Mouse (Mus musculus) stomach, embryonic 14.5 days (tissue): ENCODE results near the gene Arhgef7. TPM values are rescaled to one million over a fixed set of nuclear protein-coding genes. Genes with fewer than 3 reads are reported as not detected.

Source experiments
- ATAC-seq: fragments of 200-750 bp; cut with Nextera tagmentation; 2 replicates; pipeline ENCODE4 v1.8.0; 2017; ENCODE audit warnings: low read depth, moderate TSS enrichment; ENCODE audit not compliant: insufficient number of reproducible peaks, insufficient read depth, low FRiP score
- H3K27ac ChIP-seq: fragments of 300-500 bp; sonication (generic); 2 replicates; pipeline ENCODE4 v1.5.1; 2014; ENCODE audit warnings: mild to moderate bottlenecking, low read length, moderate library complexity, mixed read lengths
- H3K27me3 ChIP-seq: fragments of 300-500 bp; sonication (generic); 2 replicates; pipeline ENCODE4 v1.6.1; 2014; ENCODE audit warnings: low read length, control low read depth, mixed read lengths; ENCODE audit not compliant: control insufficient read depth, insufficient read depth
- H3K36me3 ChIP-seq: fragments of 300-500 bp; sonication (generic); 2 replicates; pipeline ENCODE4 v1.6.1; 2014; ENCODE audit warnings: mild to moderate bottlenecking, control low read depth, low read length, moderate library complexity, mixed read lengths; ENCODE audit not compliant: control insufficient read depth, insufficient read depth
- H3K4me1 ChIP-seq: fragments of 300-500 bp; sonication (generic); 2 replicates; pipeline ENCODE4 v1.6.1; 2014; ENCODE audit warnings: low read length, control low read depth, mixed read lengths; ENCODE audit not compliant: control insufficient read depth, insufficient read depth
- H3K4me2 ChIP-seq: fragments of 300-500 bp; sonication (generic); replicated peaks from 2 replicates; pipeline ENCODE4 v1.6.1; 2014; ENCODE audit warnings: low read depth, low read length, control low read depth
- H3K4me3 ChIP-seq: fragments of 300-500 bp; sonication (generic); 2 replicates; pipeline ENCODE4 v1.5.1; 2014; ENCODE audit warnings: low read depth, low read length, control low read depth
- H3K9ac ChIP-seq: fragments of 300-500 bp; sonication (generic); replicated peaks from 2 replicates; pipeline ENCODE4 v1.6.1; 2014; ENCODE audit warnings: low read depth, mild to moderate bottlenecking, control low read depth, low read length, moderate library complexity, mixed read lengths
- H3K9me3 ChIP-seq: fragments of 300-500 bp; sonication (generic); 2 replicates; pipeline ENCODE4 v1.6.1; 2016; ENCODE audit warnings: low read depth, low read length, control low read depth; ENCODE audit not compliant: control insufficient read depth
- WGBS: fragments of 180-500 bp; shearing (Covaris S2); extraction: QIAGEN DNeasy Blood & Tissue Kit; methylation state at CpG from one replicate; pipeline ENCODE4 v1.1.7; 2014; 5-methylcytosine and 5-hydroxymethylcytosine counted together
- polyA plus RNA-seq: library from polyadenylated mRNA; unstranded; fragments of >200 nt; fragmentation: Nextera tagmentation; extraction: Ambion mirVana; gene quantifications from 2 replicates; pipeline ENCODE4 v1.2.1, GENCODE M21; 2014

Gene Arhgef7
- polyA plus RNA-seq, 1 experiment from 2014 or later = 37.0 TPM

GRCm38 (mm10) chr8:11788252-11788651 is 60.7 kb downstream of the Arhgef7 start:
- 53% methylated on average over 8 of the region's 8 CpGs for WGBS

GRCm38 (mm10) chr8:11789168-11789567 is 61.6 kb downstream of the Arhgef7 start:
- no peak for ATAC-seq
- Histone ChIP-seq H3K9me3 (no peaks in the 10 kb centered on the region), H3K27me3 (no peaks in the 10 kb centered on the region), H3K9ac (no peak overlapping the region), H3K4me3 (no peak overlapping the region), H3K27ac (no peak overlapping the region), H3K36me3 (peaks cover 15% of the 10 kb centered on the region; the same call in 1 of the 2 replicates), H3K4me1 (no peaks in the 10 kb centered on the region), H3K4me2 (no peak overlapping the region)
- WGBS = 85% methylated on average over 5 of the region's 5 CpGs

More at GRCm38 (mm10) chr8:11788252-11788651, 60.7 kb downstream of the Arhgef7 start:
- ATAC-seq = no peak
- no peak overlapping the region for H3K27ac ChIP-seq
- H3K4me2 ChIP-seq = no peak overlapping the region
- peaks cover 15% of the 10 kb centered on the region; the same call in 1 of the 2 replicates for H3K36me3 ChIP-seq
- no peak overlapping the region for H3K4me3 ChIP-seq
- H3K4me1 ChIP-seq = no peaks in the 10 kb centered on the region
- no peaks in the 10 kb centered on the region for H3K27me3 ChIP-seq
- H3K9me3 ChIP-seq = no peaks in the 10 kb centered on the region
- no peak overlapping the region for H3K9ac ChIP-seq

GRCm38 (mm10) chr8:11794956-11795355 is 67.4 kb downstream of the Arhgef7 start:
- Histone ChIP-seq H3K27me3 (no peaks in the 10 kb centered on the region), H3K9me3 (no peaks in the 10 kb centered on the region), H3K27ac (no peak overlapping the region), H3K36me3 (peaks cover 5% of the 10 kb centered on the region; the same call in 1 of the 2 replicates), H3K4me2 (no peak overlapping the region), H3K4me1 (no peaks in the 10 kb centered on the region), H3K9ac (no peak overlapping the region), H3K4me3 (no peak overlapping the region)
- no peak for ATAC-seq

GRCm38 (mm10) chr8:11797128-11797527 is 69.6 kb downstream of the Arhgef7 start:
- H3K4me3 ChIP-seq = no peak overlapping the region
- H3K27me3 ChIP-seq = no peaks in the 10 kb centered on the region
- WGBS = 86% methylated on average over 8 of the region's 8 CpGs
- ATAC-seq = no peak
- no peak overlapping the region for H3K4me2 ChIP-seq
- H3K9ac ChIP-seq = no peak overlapping the region
- H3K9me3 ChIP-seq = no peaks in the 10 kb centered on the region
- H3K27ac ChIP-seq = no peak overlapping the region
- H3K36me3 ChIP-seq = peaks cover 7% of the 10 kb centered on the region; the same call in 1 of the 2 replicates
- no peaks in the 10 kb centered on the region for H3K4me1 ChIP-seq

- no peak overlapping the region; the same call in 1 of the 2 replicates for H3K27ac ChIP-seq
- no peak overlapping the region for H3K4me2 ChIP-seq
- H3K9me3 ChIP-seq = no peaks in the 10 kb centered on the region
- peaks cover 14% of the 10 kb centered on the region; the same call in 1 of the 2 replicates for H3K36me3 ChIP-seq
- no peak overlapping the region for H3K4me3 ChIP-seq
- ATAC-seq = no peak
- H3K27me3 ChIP-seq = no peaks in the 10 kb centered on the region
- WGBS = 82% methylated on average over 14 of the region's 14 CpGs
- no peak overlapping the region for H3K9ac ChIP-seq
- H3K4me1 ChIP-seq = no peaks in the 10 kb centered on the region
Observed at GRCm38 (mm10) chr8:11797729-11798479, 70.4 kb downstream of the Arhgef7 start.

GRCm38 (mm10) chr8:11798480-11798867 is 71.0 kb downstream of the Arhgef7 start:
- Histone ChIP-seq H3K27ac (no peak overlapping the region), H3K4me2 (no peak overlapping the region), H3K27me3 (no peaks in the 10 kb centered on the region), H3K9me3 (no peaks in the 10 kb centered on the region), H3K9ac (no peak overlapping the region), H3K4me1 (no peaks in the 10 kb centered on the region), H3K4me3 (no peak overlapping the region), H3K36me3 (peaks cover 19% of the 10 kb centered on the region)
- peak; percentile 33; the same call in 1 of the 2 replicates for ATAC-seq
- 86% methylated on average over 4 of the region's 4 CpGs for WGBS

- no peaks in the 10 kb centered on the region for H3K9me3 ChIP-seq
- no peak overlapping the region for H3K9ac ChIP-seq
- H3K27me3 ChIP-seq = no peaks in the 10 kb centered on the region
- no peaks in the 10 kb centered on the region for H3K4me1 ChIP-seq
- H3K36me3 ChIP-seq = peaks cover 19% of the 10 kb centered on the region
- H3K27ac ChIP-seq = no peak overlapping the region
- no peak overlapping the region for H3K4me3 ChIP-seq
- no peak for ATAC-seq
- H3K4me2 ChIP-seq = no peak overlapping the region
- WGBS = 80% methylated on average over 3 of the region's 3 CpGs
Observed at GRCm38 (mm10) chr8:11799098-11799497, 71.6 kb downstream of the Arhgef7 start.

- no peak overlapping the region for H3K4me2 ChIP-seq
- H3K9ac ChIP-seq = no peak overlapping the region
- no peaks in the 10 kb centered on the region for H3K9me3 ChIP-seq
- no peak overlapping the region for H3K27ac ChIP-seq
- no peak for ATAC-seq
- no peak overlapping the region for H3K4me3 ChIP-seq
- H3K27me3 ChIP-seq = no peaks in the 10 kb centered on the region
- H3K36me3 ChIP-seq = peaks cover 27% of the 10 kb centered on the region
- H3K4me1 ChIP-seq = no peaks in the 10 kb centered on the region
- WGBS = 83% methylated on average over 7 of the region's 7 CpGs
Observed at GRCm38 (mm10) chr8:11800481-11800880, 73.0 kb downstream of the Arhgef7 start.
